Mouse (Mus musculus): Measurements from ENCODE around the gene Gcc2. TPM values are rescaled to one million over a fixed set of nuclear protein-coding genes. Genes with fewer than 3 reads are reported as not detected.
"Not testable (repeated sequence)": the region's sequence is repeated elsewhere in the genome, so short reads cannot be mapped to it uniquely, and the experiment has no call there.

The Gcc2 gene
- 26.8 and 65.0 TPM in 2 replicates for total RNA-seq (2021)
- long read RNA-seq, partial matches to known transcripts: 19 of 24 reads
- long read RNA-seq, other reads (novel, unspliced or antisense): 5 of 24 reads

GRCm38 (mm10) chr10:58255213-58255892 is at the start of gene Gcc2:
Gene Gcc2 (plus strand): TSS chr10:58255497.
- peak; percentile 93 for DNase-seq

GRCm38 (mm10) chr10:58205986-58206385 is 49.3 kb upstream of the Gcc2 start:
- DNase-seq: no peak

DNA sequence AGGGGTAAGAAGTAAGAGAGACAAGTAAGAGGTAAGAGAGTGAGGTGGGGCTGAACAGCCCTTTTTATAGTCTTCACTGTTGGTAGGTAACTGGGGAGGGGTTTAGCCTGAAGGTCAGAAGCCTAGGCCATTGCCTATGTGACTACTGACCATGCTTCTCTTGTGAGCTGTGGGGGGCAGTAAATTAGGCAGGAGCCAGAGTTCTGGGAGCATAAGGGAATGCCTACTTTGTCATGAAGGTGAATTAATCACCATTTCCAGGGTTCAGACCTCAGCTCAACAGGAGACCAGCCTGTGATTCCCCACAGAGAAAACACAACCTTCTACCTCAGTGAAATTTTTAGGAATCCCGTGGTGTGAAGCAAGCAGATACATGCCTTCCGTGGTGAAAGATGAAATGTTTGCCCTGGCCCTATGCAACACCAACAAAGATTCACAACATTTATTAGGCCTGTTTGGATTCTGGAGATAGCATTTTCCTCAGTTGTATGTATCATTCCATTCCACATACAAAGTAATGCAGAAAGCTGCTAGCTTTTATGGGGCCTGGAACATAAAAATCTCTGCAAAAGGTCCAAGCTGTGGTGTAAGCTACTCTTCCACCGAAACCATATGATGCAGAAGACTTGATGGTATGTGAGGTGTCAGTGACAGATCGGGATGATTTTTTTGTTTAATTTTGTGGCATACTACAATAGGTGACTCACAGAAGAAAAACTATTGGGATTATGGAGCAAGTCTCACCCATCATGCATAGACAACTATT is 48.5 kb upstream of the Gcc2 start:
- no peak for DNase-seq

GRCm38 (mm10) chr10:58209710-58210467 is 45.4 kb upstream of the Gcc2 start:
- DNase-seq: no peak

DNA sequence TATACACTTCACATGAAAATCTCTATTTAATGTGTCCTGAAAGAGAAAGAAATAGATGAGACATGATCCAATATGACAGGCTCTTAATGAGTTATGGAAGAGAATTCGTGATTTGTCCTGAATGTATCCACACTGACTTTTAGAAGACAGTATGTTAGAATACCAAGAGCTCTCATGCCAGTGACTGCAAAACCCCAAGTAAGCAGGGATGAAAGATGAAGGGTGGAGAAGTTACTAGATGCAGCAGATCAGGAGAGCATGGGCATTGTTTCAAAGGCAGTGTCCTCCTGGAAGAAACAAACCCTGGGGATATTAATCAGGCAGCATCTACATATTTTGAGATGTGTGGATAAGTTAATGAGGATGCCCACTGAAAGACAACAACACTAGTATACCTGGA is 44.8 kb upstream of the Gcc2 start:
- no peak for DNase-seq

DNA sequence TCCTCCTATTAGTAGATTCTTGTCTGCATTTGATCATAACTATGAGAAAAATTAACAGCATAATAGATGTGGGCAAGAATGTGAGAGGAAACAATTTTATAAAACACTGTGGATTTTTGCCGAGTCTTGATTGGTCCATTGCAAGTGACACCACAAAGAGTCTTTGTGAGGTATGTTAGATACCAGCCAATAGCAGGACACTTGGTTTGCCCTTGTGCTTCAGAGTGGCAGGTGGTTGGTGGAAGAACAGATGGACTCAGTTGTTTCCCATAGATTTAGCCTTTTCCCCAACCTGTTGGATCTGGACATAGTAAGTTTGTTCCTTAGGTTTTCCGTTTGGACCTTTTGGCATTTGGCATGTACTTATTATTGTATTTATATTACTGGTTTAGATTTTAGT is 44.1 kb upstream of the Gcc2 start:
- no peak for DNase-seq

- no peak for DNase-seq
Measured at GRCm38 (mm10) chr10:58212230-58212629, 43.1 kb upstream of the Gcc2 start.

- DNase-seq: no peak
Measured at GRCm38 (mm10) chr10:58214497-58214896, 40.8 kb upstream of the Gcc2 start.

GRCm38 (mm10) chr10:58214934-58215333 is 40.4 kb upstream of the Gcc2 start:
- no peak for DNase-seq

DNA sequence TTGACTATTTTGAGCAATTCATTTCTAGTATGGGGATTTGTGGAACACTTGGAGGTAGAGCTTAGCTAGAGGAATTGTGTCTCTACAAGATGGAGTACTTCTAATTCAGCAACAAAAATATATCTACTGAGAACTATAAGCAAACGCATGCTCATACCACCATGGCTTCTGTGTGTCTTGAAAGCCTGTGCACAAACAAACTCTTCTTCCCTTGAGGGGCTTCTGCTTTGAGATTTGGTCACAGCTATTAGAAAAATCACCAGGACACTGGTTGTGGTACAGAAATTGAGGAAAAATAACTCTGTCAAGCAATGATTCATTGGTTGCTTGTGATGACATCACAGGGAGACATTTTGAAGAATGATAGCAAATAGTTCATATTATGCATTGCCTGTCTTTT is 39.9 kb upstream of the Gcc2 start:
- no peak for DNase-seq

GRCm38 (mm10) chr10:58217366-58217765 is 37.9 kb upstream of the Gcc2 start:
- DNase-seq: no peak

GRCm38 (mm10) chr10:58220726-58221125 is 34.6 kb upstream of the Gcc2 start:
- no peak for DNase-seq

DNA sequence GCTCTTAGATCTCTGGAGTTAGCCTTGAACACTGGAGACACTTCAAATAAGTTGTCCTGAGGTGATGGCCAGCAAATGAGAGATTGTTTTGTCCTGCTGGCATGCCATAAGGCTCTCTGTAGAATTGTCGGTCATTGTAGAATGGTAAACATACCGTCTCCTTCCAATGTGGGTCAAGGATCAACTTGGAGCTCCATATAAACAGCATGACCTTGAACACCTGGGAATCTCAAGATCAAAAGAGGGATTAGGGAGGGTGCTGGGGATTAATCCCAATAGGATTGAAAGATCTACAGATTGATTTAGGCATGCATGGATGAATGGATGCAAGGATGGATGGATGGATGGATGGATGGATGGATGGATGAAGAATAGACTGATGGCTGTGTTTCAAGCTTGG is 33.7 kb upstream of the Gcc2 start:
- DNase-seq: not testable (repeated sequence)

GRCm38 (mm10) chr10:58223161-58223560 is 32.1 kb upstream of the Gcc2 start:
- not testable (repeated sequence) for DNase-seq

DNA sequence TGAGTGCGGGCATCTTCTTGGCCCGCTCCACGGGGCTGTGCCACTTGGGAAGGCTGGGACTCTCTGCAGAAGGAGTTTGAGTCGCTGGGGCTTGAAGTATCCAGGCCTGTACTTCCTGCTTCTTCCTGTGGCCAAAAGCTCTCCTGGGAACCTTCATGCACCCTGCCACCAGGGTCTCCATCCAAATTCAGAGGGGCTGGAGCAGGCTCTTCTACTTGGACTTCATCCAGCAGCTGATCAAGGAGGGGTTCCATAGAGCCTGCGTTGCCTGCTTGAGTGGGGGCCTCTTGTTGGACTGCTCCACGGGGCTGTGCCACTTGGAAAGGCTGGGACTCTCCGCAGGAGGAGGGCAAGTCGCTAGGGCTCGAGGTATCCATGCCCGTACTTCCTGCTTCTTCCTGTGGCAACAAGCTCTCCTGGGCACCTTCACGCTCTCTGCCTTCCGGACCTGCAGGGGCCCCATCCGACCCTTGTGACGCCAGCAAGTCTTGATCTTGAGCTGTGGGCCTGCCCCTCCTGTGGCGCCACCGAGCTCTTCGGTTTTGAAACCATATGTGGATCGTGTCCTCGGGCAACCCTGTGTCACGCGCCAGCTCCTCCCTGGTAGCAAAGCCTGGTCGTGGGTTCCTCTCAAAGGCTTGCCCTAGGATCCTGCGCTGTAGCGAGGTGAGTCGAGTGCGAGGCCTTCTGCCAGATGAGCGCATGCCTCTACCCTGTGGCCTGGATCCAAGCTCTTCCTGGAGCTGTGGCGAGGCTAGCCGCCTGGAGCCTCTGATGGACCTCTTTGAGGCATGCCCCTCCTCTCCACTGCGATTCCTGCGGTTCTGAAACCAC is 31.1 kb upstream of the Gcc2 start:
- peak; percentile 69 for DNase-seq

DNA sequence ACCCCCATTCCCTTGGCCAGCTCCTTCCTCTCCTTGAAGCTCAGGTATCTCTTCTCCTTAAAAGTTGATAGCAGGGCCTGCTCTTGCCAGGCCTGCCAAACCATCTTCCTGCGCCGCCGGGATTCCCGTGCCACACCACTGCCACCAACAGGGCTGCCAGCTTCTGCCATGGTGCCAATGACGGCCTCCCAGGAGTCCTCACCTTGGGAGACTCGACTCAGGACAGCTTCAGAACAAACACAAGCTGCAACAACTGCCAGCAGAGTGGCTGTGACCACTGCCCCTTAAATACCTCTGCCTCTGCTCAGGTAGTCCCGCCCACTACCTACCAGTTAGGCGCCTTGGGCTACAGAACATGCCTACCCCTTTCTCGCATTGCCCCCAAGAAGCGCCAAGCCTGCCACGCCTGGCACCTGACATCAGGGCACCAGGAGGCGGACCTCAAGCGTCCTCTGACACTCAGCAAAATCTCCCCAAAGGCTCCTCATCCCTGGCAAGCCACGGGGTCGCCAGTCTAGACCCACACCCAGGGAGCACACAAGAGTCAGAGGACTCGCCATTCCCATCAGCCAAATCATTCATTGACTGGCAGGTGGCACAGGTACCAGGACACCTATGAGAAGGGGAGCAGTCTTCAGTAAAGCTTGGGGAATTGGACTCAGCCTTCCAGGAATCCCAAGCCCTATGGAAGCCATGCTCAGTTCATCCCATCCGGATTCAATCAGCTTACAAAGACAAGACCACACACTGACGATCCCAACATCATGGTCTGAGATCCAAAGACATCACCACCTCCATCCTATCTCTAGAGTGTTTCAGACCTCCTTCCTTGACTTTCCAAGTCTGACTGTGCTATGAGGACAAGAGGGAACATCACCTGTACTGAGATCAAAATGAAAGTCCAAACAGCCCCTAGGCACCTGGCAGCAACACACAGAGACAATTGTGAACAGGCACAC is 30.2 kb upstream of the Gcc2 start, which contains the start of gene AW822073:
Gene AW822073, minus strand, starts transcription at position 104 of the 959 bp plus-strand sequence.
- peak; percentile 47 for DNase-seq

GRCm38 (mm10) chr10:58226357-58226756 is 28.9 kb upstream of the Gcc2 start:
- DNase-seq: not testable (repeated sequence)

DNA sequence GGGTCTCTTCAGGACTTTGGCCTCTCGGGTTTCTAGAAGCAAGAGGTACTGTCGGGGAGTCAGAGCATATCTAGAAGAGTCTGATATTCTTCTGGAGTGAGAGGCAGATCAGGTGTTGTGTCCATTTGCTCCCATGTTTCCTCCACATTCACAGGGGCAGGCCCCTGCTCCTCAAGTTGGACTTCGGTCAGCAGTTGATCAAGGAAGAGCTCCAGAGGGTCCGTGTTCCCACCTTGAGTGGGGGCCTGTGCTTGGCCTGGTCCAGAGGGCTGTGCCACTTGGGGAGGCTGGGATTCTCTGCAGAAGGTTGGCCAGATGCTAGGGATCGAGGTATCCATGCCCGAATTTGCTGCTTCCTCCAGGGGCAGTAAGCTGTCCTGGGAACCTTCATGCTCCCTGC is 27.5 kb upstream of the Gcc2 start:
- DNase-seq: not testable (repeated sequence)

GRCm38 (mm10) chr10:58230021-58230420 is 25.3 kb upstream of the Gcc2 start:
- not testable (repeated sequence) for DNase-seq

DNA sequence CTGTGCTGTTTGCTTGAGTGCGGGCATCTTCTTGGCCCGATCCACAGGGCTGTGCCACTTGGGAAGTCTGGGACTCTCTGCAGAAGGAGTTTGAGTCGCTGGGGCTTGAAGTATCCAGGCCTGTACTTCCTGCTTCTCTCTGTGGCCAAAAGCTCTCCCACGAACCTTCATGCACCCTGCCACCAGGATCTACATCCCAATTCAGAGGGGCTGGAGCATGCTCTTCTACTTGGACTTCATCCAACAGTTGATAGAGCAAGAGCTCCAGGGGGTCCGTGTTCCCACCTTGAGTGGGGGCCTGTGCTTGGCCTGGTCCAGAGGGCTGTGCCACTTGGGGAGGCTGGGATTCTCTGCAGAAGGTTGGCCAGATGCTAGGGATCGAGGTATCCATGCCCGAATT is 24.2 kb upstream of the Gcc2 start:
- not testable (repeated sequence) for DNase-seq
